Mouse (Mus musculus) hindbrain, embryonic 15.5 days (tissue): ENCODE data around the gene Ubr7. TPM values are rescaled to one million over a fixed set of nuclear protein-coding genes. Genes with fewer than 3 reads are reported as not detected.

ENCODE experiments used
- ATAC-seq: fragments of 200-750 bp; cut with Nextera tagmentation; 2 replicates; pipeline ENCODE4 v1.8.0; 2017; ENCODE audit warnings: low read depth, moderate number of reproducible peaks, moderate TSS enrichment; ENCODE audit not compliant: low FRiP score
- H3K27ac ChIP-seq: fragments of 300-500 bp; sonication (generic); replicated peaks from 2 replicates; pipeline ENCODE4 v1.5.1; 2015; ENCODE audit warnings: mild to moderate bottlenecking, inconsistent platforms
- H3K27me3 ChIP-seq: fragments of 300-500 bp; sonication (generic); 2 replicates; pipeline ENCODE4 v1.6.1; 2015; ENCODE audit warnings: control low read depth, inconsistent platforms
- H3K36me3 ChIP-seq: fragments of 300-500 bp; sonication (generic); 2 replicates; pipeline ENCODE4 v1.6.1; 2015; ENCODE audit warnings: control low read depth, inconsistent platforms
- H3K4me1 ChIP-seq: fragments of 300-500 bp; sonication (generic); replicated peaks from 2 replicates; pipeline ENCODE4 v1.6.1; 2015; ENCODE audit warnings: control low read depth, inconsistent platforms
- H3K4me2 ChIP-seq: fragments of 300-500 bp; sonication (generic); 2 replicates; pipeline ENCODE4 v1.6.1; 2015; ENCODE audit warnings: moderate library complexity, mild to moderate bottlenecking, inconsistent platforms
- H3K4me3 ChIP-seq: fragments of 300-500 bp; sonication (generic); 2 replicates; pipeline ENCODE4 v1.5.1; 2015; ENCODE audit warnings: mild to moderate bottlenecking, inconsistent platforms
- H3K9ac ChIP-seq: fragments of 300-500 bp; sonication (generic); 2 replicates; pipeline ENCODE4 v1.6.1; 2015; ENCODE audit warnings: inconsistent platforms
- H3K9me3 ChIP-seq: fragments of 300-500 bp; sonication (generic); 2 replicates; pipeline ENCODE4 v1.6.1; 2016; ENCODE audit warnings: control low read depth, inconsistent platforms
- WGBS: fragments of 180-500 bp; shearing (Covaris S2); methylation state at CpG from one replicate; pipeline ENCODE4 v1.1.7; 2015; 5-methylcytosine and 5-hydroxymethylcytosine counted together
- polyA plus RNA-seq: library from polyadenylated mRNA; unstranded; fragments of >200 nt; fragmentation: Nextera tagmentation; extraction: Ambion mirVana; gene quantifications from 2 replicates; pipeline ENCODE4 v1.2.1, GENCODE M21; 2015

Gene Ubr7
- polyA plus RNA-seq, result 35.8 and 36.3 TPM in 2 replicates

- ATAC-seq, result peak; percentile 98
- WGBS, result under 1% methylated on average over 73 of the region's 73 CpGs
These were observed at the start of gene Ubr7, which contains the start of the genes Gm28051 and Gon7 for GRCm38 (mm10) chr12:102757689-102758402. TSS of gene Ubr7 (plus strand) at chr12:102757967. TSS of gene Gm28051 (minus strand) at chr12:102757765. TSS of gene Gon7 (minus strand) at chr12:102757803.

GRCm38 (mm10) chr12:102708220-102708619 is 49.5 kb upstream of the Ubr7 start:
- Histone ChIP-seq H3K9ac (no peak overlapping the region), H3K27ac (no peak overlapping the region), H3K4me2 (no peak overlapping the region), H3K27me3 (no peaks in the 10 kb centered on the region), H3K9me3 (no peaks in the 10 kb centered on the region), H3K4me1 (peaks cover 20% of the 10 kb centered on the region), H3K4me3 (no peak overlapping the region), H3K36me3 (no peaks in the 10 kb centered on the region)
- 77% methylated on average over 11 of the region's 11 CpGs for WGBS
- no peak for ATAC-seq

More at GRCm38 (mm10) chr12:102757689-102758402, at the start of gene Ubr7, which contains the start of the genes Gm28051 and Gon7:
- Histone ChIP-seq H3K9ac (peak within 1 kb of the TSS; percentile 87), H3K4me3 (peak within 1 kb of the TSS; percentile 89), H3K4me2 (peak within 1 kb of the TSS; percentile 83), H3K27ac (peak within 1 kb of the TSS; percentile 87), H3K4me1 (peaks cover 30% of the 10 kb centered on the region), H3K27me3 (no peaks in the 10 kb centered on the region), H3K9me3 (no peaks in the 10 kb centered on the region), H3K36me3 (peaks cover 7% of the 10 kb centered on the region; the same call in 1 of the 2 replicates)

GRCm38 (mm10) chr12:102709896-102710295 is 47.9 kb upstream of the Ubr7 start:
- Histone ChIP-seq H3K9ac (no peak overlapping the region), H3K36me3 (no peaks in the 10 kb centered on the region), H3K27me3 (no peaks in the 10 kb centered on the region), H3K4me2 (no peak overlapping the region), H3K4me1 (peaks cover 8% of the 10 kb centered on the region), H3K27ac (no peak overlapping the region), H3K9me3 (no peaks in the 10 kb centered on the region), H3K4me3 (no peak overlapping the region)
- no peak for ATAC-seq
- WGBS, result 85% methylated on average over 5 of the region's 5 CpGs

GRCm38 (mm10) chr12:102710851-102711375 is 46.9 kb upstream of the Ubr7 start:
- 63% methylated on average over 4 of the region's 4 CpGs for WGBS
- Histone ChIP-seq H3K9me3 (no peaks in the 10 kb centered on the region), H3K4me1 (peaks cover 1% of the 10 kb centered on the region; the same call in 1 of the 2 replicates)

GRCm38 (mm10) chr12:102713153-102713865 is 44.5 kb upstream of the Ubr7 start:
- no peak overlapping the region for H3K4me3 ChIP-seq

More at GRCm38 (mm10) chr12:102710851-102711375, 46.9 kb upstream of the Ubr7 start:
- Histone ChIP-seq H3K27me3 (no peaks in the 10 kb centered on the region), H3K9ac (no peak overlapping the region), H3K36me3 (no peaks in the 10 kb centered on the region), H3K27ac (no peak overlapping the region), H3K4me3 (no peak overlapping the region), H3K4me2 (no peak overlapping the region)
- no peak for ATAC-seq

GRCm38 (mm10) chr12:102714116-102714515 is 43.7 kb upstream of the Ubr7 start:
- no peaks in the 10 kb centered on the region for H3K4me1 ChIP-seq
- no peak for ATAC-seq
- H3K9ac ChIP-seq, result no peak overlapping the region
- H3K27ac ChIP-seq, result no peak overlapping the region
- H3K9me3 ChIP-seq, result no peaks in the 10 kb centered on the region
- H3K36me3 ChIP-seq, result no peaks in the 10 kb centered on the region
- no peak overlapping the region for H3K4me3 ChIP-seq
- WGBS, result 58% methylated on average over 2 of the region's 2 CpGs
- H3K27me3 ChIP-seq, result no peaks in the 10 kb centered on the region
- H3K4me2 ChIP-seq, result no peak overlapping the region

More at GRCm38 (mm10) chr12:102713153-102713865, 44.5 kb upstream of the Ubr7 start:
- Histone ChIP-seq H3K9ac (no peak overlapping the region), H3K27ac (no peak overlapping the region), H3K4me2 (no peak overlapping the region), H3K4me1 (no peaks in the 10 kb centered on the region), H3K36me3 (no peaks in the 10 kb centered on the region), H3K9me3 (no peaks in the 10 kb centered on the region), H3K27me3 (no peaks in the 10 kb centered on the region)
- ATAC-seq, result no peak
- 84% methylated on average over 20 of the region's 20 CpGs for whole genome bisulfite sequencing

- H3K27me3 ChIP-seq, result no peaks in the 10 kb centered on the region
- no peak overlapping the region for H3K9ac ChIP-seq
- H3K36me3 ChIP-seq, result no peaks in the 10 kb centered on the region
- no peak overlapping the region for H3K4me2 ChIP-seq
- no peaks in the 10 kb centered on the region for H3K9me3 ChIP-seq
- WGBS, result 82% methylated on average over 10 of the region's 10 CpGs
- no peak for ATAC-seq
- H3K4me3 ChIP-seq, result no peak overlapping the region
- no peaks in the 10 kb centered on the region; the same call in 1 of the 2 replicates for H3K4me1 ChIP-seq
- no peak overlapping the region for H3K27ac ChIP-seq
These were observed 42.9 kb upstream of the Ubr7 start for GRCm38 (mm10) chr12:102714654-102715395.

GRCm38 (mm10) chr12:102719552-102720315 is 38.0 kb upstream of the Ubr7 start:
- Histone ChIP-seq H3K4me2 (peak overlapping the region; percentile 7), H3K4me1 (no peaks in the 10 kb centered on the region; the same call in 1 of the 2 replicates), H3K9ac (no peak overlapping the region), H3K27ac (no peak overlapping the region), H3K4me3 (no peak overlapping the region), H3K27me3 (no peaks in the 10 kb centered on the region), H3K9me3 (no peaks in the 10 kb centered on the region), H3K36me3 (no peaks in the 10 kb centered on the region)
- 27% methylated on average over 13 of the region's 13 CpGs for WGBS
- ATAC-seq, result peak; percentile 59; the same call in 1 of the 2 replicates

GRCm38 (mm10) chr12:102722451-102722850 is 35.3 kb upstream of the Ubr7 start:
- H3K9me3 ChIP-seq, result no peaks in the 10 kb centered on the region
- ATAC-seq, result 0 out of 2 replicates have a peak, but pooled peaks have one; percentile 16
- WGBS, result 43% methylated on average over 11 of the region's 11 CpGs
- H3K9ac ChIP-seq, result no peak overlapping the region
- no peaks in the 10 kb centered on the region for H3K27me3 ChIP-seq
- H3K4me1 ChIP-seq, result no peaks in the 10 kb centered on the region; the same call in 1 of the 2 replicates
- no peak overlapping the region for H3K4me2 ChIP-seq
- no peaks in the 10 kb centered on the region for H3K36me3 ChIP-seq
- H3K27ac ChIP-seq, result no peak overlapping the region
- no peak overlapping the region for H3K4me3 ChIP-seq

GRCm38 (mm10) chr12:102722966-102723365 is 34.8 kb upstream of the Ubr7 start:
- H3K4me1 ChIP-seq, result no peaks in the 10 kb centered on the region; the same call in 1 of the 2 replicates
- H3K27ac ChIP-seq, result no peak overlapping the region
- no peak overlapping the region for H3K4me3 ChIP-seq
- no peak for ATAC-seq
- H3K9ac ChIP-seq, result no peak overlapping the region
- no peaks in the 10 kb centered on the region for H3K27me3 ChIP-seq
- H3K4me2 ChIP-seq, result no peak overlapping the region
- H3K9me3 ChIP-seq, result no peaks in the 10 kb centered on the region
- no peaks in the 10 kb centered on the region for H3K36me3 ChIP-seq
- WGBS, result 53% methylated on average over 8 of the region's 8 CpGs

GRCm38 (mm10) chr12:102723861-102724260 is 33.9 kb upstream of the Ubr7 start:
- no peak for ATAC-seq
- Histone ChIP-seq H3K27ac (no peak overlapping the region), H3K4me1 (no peaks in the 10 kb centered on the region; the same call in 1 of the 2 replicates), H3K36me3 (no peaks in the 10 kb centered on the region), H3K27me3 (no peaks in the 10 kb centered on the region), H3K9me3 (no peaks in the 10 kb centered on the region), H3K9ac (no peak overlapping the region), H3K4me3 (no peak overlapping the region), H3K4me2 (no peak overlapping the region)
- WGBS, result 77% methylated on average over 6 of the region's 6 CpGs
